In genomic region chr8:91545561-91545960, GRCm38 (mm10) we compare ENCODE assay signal across 18 mouse cellular contexts.
A peak's percentile ranks its signal among the peaks of the same experiment; 100 is the strongest.
DNase-seq lines count a peak whose midpoint lies in the region; ATAC-seq lines count a peak whose summit lies in the region.
"Had no signal": no experiment of that assay in that cellular context is flagged by ENCODE, and none has a peak within 500 bp of the region (broad histone marks: within the 10 kb centered on the region; RNA-seq: fewer than 3 reads in every experiment).

No protein-coding gene starts in this region.

- H3K4me2 ChIP-seq in embryonic facial prominence, embryonic 14.5 days (ENCODE audit: low read depth, low read length), result no peak overlapping the region
- H3K4me2 ChIP-seq: liver, embryonic 15.5 days; stomach, embryonic 15.5 days had no signal

- no peak overlapping the region for H3K9ac ChIP-seq in embryonic facial prominence, embryonic 14.5 days (ENCODE audit: low read depth, low read length)
- H3K9ac ChIP-seq: liver, embryonic 15.5 days; stomach, embryonic 15.5 days had no signal

- no peaks in the 10 kb centered on the region for H3K9me3 ChIP-seq in embryonic facial prominence, embryonic 14.5 days (ENCODE audit: control insufficient read depth, low read length)
- H3K9me3 ChIP-seq in embryonic facial prominence, embryonic 10.5 days, result no peaks in the 10 kb centered on the region
- H3K9me3 ChIP-seq: liver, embryonic 15.5 days; stomach, embryonic 15.5 days had no signal

- no peak overlapping the region for H3K4me3 ChIP-seq in embryonic facial prominence, embryonic 14.5 days (ENCODE audit: low read depth, low read length)
- no peak overlapping the region for H3K4me3 ChIP-seq in embryonic facial prominence, embryonic 10.5 days
- H3K4me3 ChIP-seq: liver, embryonic 15.5 days; stomach, embryonic 15.5 days had no signal

- H3K27me3 ChIP-seq in embryonic facial prominence, embryonic 14.5 days (replicated peaks; ENCODE audit: control insufficient read depth, insufficient read depth, low read length), result no peaks in the 10 kb centered on the region
- 0 out of 2 replicates have a peak, but pooled peaks cover 4% of the 10 kb centered on the region for H3K27me3 ChIP-seq in embryonic facial prominence, embryonic 10.5 days (replicated peaks; ENCODE audit: low read depth, poor library complexity, severe bottlenecking)
- H3K27me3 ChIP-seq: liver, embryonic 15.5 days; stomach, embryonic 15.5 days had no signal

- H3K36me3 ChIP-seq in embryonic facial prominence, embryonic 14.5 days (ENCODE audit: control insufficient read depth, insufficient read depth, low read length), result no peaks in the 10 kb centered on the region
- H3K36me3 ChIP-seq in embryonic facial prominence, embryonic 10.5 days (replicated peaks), result 0 out of 2 replicates have a peak, but pooled peaks cover 6% of the 10 kb centered on the region
- H3K36me3 ChIP-seq: liver, embryonic 15.5 days; stomach, embryonic 15.5 days had no signal

- no peak for DNase-seq in embryonic facial prominence, embryonic 14.5 days (ENCODE audit: low spot score)
- DNase-seq in embryonic facial prominence, embryonic 10.5 days (ENCODE audit: low spot score), result no peak
- peak; percentile 58 for DNase-seq in CD4-positive helper T cell, adult 2 months (ENCODE audit: low read depth, low spot score)
- peak; percentile 29 for DNase-seq in adrenal gland, postnatal 14 days
- DNase-seq in layer of hippocampus, adult 9-11 months, result no peak
- DNase-seq in right cerebral cortex, adult 18-20 months, result no peak
- no peak for DNase-seq in embryo, embryonic 10 days (ENCODE audit: low spot score)
- DNase-seq: cerebellum, postnatal 25 days; heart, adult 11 months; heart, postnatal 10 days; kidney, postnatal 25 days; layer of hippocampus, postnatal 36 days; lung, postnatal 36 days had no signal

- no peaks in the 10 kb centered on the region for H3K4me1 ChIP-seq in embryonic facial prominence, embryonic 14.5 days (ENCODE audit: control insufficient read depth, insufficient read depth, low read length)
- H3K4me1 ChIP-seq in embryonic facial prominence, embryonic 10.5 days, result peaks cover 36% of the 10 kb centered on the region
- H3K4me1 ChIP-seq: liver, embryonic 15.5 days; stomach, embryonic 15.5 days had no signal

- no peak overlapping the region for H3K27ac ChIP-seq in embryonic facial prominence, embryonic 14.5 days (replicated peaks; ENCODE audit: low read depth, low read length)
- no peak overlapping the region; the same call in 1 of the 2 replicates for H3K27ac ChIP-seq in embryonic facial prominence, embryonic 10.5 days (replicated peaks)
- H3K27ac ChIP-seq: liver, embryonic 15.5 days; stomach, embryonic 15.5 days had no signal

- peak; percentile 12; the same call in 1 of the 2 replicates for ATAC-seq in embryonic facial prominence, embryonic 14.5 days (ENCODE audit: low read depth)
- ATAC-seq in megakaryocyte progenitor cell, adult 5-6 weeks (replicated peaks; ENCODE audit: poor library complexity), result peak; percentile 62
- ATAC-seq: forebrain, embryonic 16.5 days; inflammation-experienced regulatory T-cells, adult 6 months had no signal

- 86% methylated on average over 3 of the region's 3 CpGs for WGBS in embryonic facial prominence, embryonic 14.5 days
- 80% methylated on average over 3 of the region's 3 CpGs for WGBS in embryonic facial prominence, embryonic 10.5 days

Comparison
In these comparisons a context has a peak if more than half of its experiments do, and no peak if none do; other contexts are left out.
1. DNase-seq: peak in CD4-positive helper T cell, adult 2 months (single experiment) and adrenal gland, postnatal 14 days (single experiment); none in embryonic facial prominence, embryonic 14.5 days (single experiment), embryonic facial prominence, embryonic 10.5 days (single experiment), layer of hippocampus, adult 9-11 months (single experiment), right cerebral cortex, adult 18-20 months (single experiment) and embryo, embryonic 10 days (single experiment).